Mouse (Mus musculus) E14TG2a.4 (cell line): Measurements from ENCODE around the gene Sgf29.

Source experiments
- CTCF ChIP-seq: conservative IDR thresholded peaks from 2 replicates; pipeline ENCODE4 v1.5.1; 2014; ENCODE audit warnings: low read length
- POU5F1 ChIP-seq: IDR thresholded peaks from 2 replicates; pipeline ENCODE4 v1.6.1; 2014; ENCODE audit warnings: low read length, borderline replicate concordance

- no peak for TF ChIP-seq CTCF
- no peak for TF ChIP-seq POU5F1
These were observed 8.4 kb downstream of the Sgf29 start for GRCm38 (mm10) chr7:126657522-126657921.
